Mouse (Mus musculus): ENCODE measurements around the gene Agt.

DNA sequence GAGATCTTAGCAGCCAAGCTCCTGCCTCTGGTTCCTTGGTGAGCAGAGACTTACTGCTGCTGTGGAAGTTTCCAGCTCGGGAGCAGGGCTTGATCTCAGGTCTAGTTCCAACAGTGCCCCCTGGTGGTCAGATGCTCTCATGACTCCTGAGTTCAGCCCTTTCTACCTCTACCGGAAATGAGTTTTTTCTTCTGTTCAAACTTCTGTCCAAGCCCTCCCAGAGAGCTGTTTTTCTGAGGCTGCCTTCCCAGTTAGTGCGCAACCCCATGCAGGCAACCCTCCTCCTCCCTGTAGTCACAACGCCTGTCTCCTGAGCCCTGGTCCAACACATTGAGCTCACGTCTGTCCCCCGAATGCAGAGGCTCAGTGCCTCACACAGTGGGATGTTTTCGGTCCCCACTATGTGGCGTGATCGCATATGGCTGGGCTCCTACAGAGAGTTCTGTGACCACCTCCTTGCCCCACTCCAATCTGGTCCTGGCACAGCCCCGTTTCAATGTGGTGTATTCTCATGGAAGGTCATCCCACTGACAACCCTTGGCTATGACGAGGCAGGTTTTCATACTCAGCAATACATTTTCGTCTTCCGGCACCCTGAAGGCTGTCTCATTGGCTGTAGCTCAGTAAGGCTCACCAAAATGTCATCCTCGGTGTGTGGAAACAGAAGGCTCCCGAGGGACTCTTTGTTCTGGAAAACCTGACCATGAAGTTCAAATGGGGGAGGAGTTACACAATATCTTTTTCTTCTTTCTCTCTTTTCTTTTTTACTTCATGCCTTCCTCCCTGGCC lies 4.2 kb upstream of the Agt start:
- TF ChIP-seq CTCF (IDR thresholded peaks at IDR 0.05; ENCODE audit: insufficient read depth, low read depth, low read length) (no peak), POLR2A (IDR thresholded peaks at IDR 0.05; ENCODE audit: insufficient read depth, low read depth, low read length) (no peak)
